Mouse (Mus musculus): ENCODE results near the gene Camsap2. TPM values are rescaled to one million over a fixed set of nuclear protein-coding genes. Genes with fewer than 3 reads are reported as not detected.

The Camsap2 gene
- polyA plus RNA-seq, 1 experiment from 2014 or later: 17.5 TPM

DNA sequence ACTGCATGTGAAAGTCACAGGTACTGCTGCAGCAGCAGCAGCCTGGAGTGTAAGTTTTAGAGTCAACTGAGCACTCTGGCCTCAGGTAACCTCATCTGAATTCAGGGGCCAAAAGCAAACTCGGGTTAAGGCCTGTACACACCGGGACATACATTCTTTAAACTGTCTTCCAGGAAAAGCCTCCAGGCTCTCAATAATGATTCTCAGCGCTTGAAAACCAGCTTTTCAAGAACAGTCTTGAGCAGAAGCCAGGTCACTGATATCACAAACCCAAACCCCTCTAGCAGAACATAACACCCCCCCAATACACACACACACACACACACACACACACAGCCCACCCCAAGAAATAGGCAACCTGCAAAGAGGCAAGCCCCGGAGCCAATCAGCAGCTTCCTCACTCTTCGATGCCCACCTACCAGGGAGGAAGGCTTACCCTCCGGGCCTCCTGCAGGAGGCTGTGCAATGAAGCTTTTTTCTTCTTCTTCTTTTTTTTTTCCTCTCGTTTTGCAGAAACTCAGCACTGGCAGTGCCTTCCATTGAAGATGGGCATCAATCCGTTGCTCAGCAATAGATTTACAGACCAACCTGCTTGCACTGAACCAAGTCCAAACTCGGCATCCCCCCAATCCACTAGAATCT, 113.5 kb downstream of the Camsap2 start:
- no peaks in the 10 kb centered on the region for H3K79me2 ChIP-seq (ENCODE audit: inconsistent target)
- H3K27ac ChIP-seq: no peak overlapping the region
- 15% methylated on average over 6 of the region's 9 CpGs for WGBS (ENCODE audit: missing documents)
- H3K36me3 ChIP-seq (ENCODE audit: inconsistent target): no peaks in the 10 kb centered on the region
- H3K4me3 ChIP-seq (ENCODE audit: inconsistent target): no peak overlapping the region

DNA sequence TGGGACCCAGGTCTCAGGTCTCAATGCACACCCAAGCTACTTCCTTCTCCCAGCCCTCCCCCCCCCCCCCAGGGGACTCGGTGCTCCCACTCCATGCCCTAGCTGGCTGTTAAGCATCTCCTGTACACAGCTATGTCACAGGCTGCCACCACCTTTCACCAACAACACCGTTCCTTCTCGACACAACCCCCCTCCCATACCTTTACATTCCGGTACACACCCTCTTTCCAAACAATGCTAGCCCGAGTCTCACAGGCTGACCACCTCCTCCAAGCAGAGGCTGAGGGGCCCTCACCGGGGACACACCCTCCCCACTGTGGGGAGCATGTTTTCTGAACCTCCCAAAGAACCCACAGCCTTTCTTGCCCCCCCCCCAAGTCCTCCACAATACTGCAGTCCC, 114.3 kb downstream of the Camsap2 start:
- WGBS (ENCODE audit: missing documents): 52% methylated on average over 6 of the region's 6 CpGs
- no peak overlapping the region for H3K27ac ChIP-seq
- H3K4me3 ChIP-seq (ENCODE audit: inconsistent target): no peak overlapping the region
- H3K36me3 ChIP-seq (ENCODE audit: inconsistent target): no peaks in the 10 kb centered on the region
- no peaks in the 10 kb centered on the region for H3K79me2 ChIP-seq (ENCODE audit: inconsistent target)

DNA sequence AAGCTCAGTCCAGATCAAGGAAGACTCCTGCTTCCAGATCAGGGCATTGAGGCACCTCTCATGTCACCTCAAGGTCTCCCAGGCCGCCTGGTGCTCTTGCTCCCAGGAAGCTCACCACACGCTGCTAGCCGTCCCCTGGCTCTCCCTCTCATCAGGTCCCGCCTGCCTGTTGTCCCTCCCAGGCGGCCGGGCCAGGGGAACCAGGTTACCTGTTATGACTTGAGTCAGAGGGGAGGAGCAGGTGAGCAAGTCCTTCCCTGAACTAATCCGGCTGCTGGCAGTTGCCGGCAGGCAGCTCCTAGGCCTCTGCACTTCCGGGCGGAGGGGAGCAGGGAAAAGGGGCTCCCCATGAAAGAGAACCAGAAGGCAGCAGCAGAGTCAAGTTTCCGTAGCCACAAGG, 115.7 kb downstream of the Camsap2 start:
- Histone ChIP-seq H3K4me3 (ENCODE audit: inconsistent target) (no peak overlapping the region), H3K27ac (no peak overlapping the region), H3K36me3 (ENCODE audit: inconsistent target) (no peaks in the 10 kb centered on the region), H3K79me2 (ENCODE audit: inconsistent target) (no peaks in the 10 kb centered on the region)
- 83% methylated on average over 11 of the region's 11 CpGs for WGBS (ENCODE audit: missing documents)

DNA sequence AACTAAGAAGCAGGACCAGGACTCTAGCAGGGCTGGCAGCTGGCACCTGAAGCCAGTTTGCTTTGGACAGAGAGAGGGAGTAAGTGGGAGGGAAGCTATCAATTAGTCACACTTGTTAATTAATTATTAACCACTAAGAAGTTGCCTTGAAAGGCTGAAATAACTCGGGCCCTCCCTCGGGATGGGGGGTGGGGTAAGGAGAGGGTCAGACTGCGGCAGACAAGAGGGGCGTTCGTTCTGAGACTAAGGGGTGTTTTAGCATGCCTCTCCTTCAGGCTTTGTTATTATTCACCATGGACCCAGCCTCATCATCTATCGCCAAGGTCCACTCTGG, 116.9 kb downstream of the Camsap2 start:
- Histone ChIP-seq H3K27ac (no peak overlapping the region), H3K36me3 (ENCODE audit: inconsistent target) (no peaks in the 10 kb centered on the region), H3K4me3 (ENCODE audit: inconsistent target) (no peak overlapping the region), H3K79me2 (ENCODE audit: inconsistent target) (no peaks in the 10 kb centered on the region)
- WGBS (ENCODE audit: missing documents): 91% methylated on average over 6 of the region's 6 CpGs

DNA sequence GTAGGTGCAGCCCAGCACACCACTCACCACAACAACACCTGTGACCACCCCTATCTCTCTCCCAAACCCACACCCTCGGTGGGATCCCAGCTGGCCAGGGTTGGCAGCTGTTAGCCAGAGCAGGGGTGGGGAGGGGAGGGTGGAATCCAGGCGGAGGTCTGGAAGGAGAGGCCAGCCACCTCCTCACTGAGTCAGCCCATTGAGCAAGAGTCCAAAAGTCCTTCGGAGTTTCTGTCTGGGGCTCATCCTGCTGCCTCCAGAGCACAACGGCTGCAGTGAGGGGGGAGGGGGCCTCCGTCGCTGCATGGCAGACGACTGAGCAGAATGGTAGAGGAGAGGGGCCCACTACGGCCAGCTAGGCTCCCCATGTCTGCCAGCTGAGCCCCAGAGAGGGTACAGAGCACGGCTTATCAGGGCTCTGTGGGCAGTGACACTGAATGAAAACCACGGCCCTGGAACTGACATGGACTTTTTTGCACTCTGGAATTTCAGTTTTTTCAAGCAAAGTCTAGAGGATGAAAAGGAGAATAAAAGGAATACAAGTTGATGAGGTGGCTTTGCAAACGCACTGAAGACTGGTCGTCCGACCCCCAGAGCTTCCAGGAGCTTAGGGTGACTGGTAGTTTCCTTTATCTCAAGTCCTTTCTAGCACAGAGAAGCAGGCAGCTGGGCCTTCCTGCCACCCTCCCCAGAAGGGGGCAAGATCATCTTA, 117.4 kb downstream of the Camsap2 start:
- H3K36me3 ChIP-seq (ENCODE audit: inconsistent target): no peaks in the 10 kb centered on the region
- H3K27ac ChIP-seq: no peak overlapping the region
- WGBS (ENCODE audit: missing documents): 81% methylated on average over 13 of the region's 13 CpGs
- H3K4me3 ChIP-seq (ENCODE audit: inconsistent target): no peak overlapping the region
- no peaks in the 10 kb centered on the region for H3K79me2 ChIP-seq (ENCODE audit: inconsistent target)

DNA sequence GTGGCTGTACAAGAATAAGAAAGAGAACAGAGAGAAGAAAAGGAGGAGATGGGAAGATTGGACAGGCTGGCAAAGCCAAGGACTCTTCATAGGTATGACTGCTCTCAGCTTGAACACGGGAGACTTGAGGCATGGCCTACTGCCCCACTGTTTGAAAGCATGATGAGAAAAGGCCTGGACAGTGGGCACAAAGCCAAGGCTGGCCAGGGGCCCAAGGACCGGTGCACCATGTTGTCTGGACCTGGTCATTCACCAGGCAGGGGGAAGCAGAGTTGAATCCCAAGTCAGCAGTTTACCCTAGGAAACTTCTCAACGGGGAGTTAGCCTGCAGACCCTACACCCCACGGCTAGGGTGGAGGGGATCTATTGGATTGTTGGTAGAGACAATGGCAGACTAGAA, 118.0 kb downstream of the Camsap2 start:
- Histone ChIP-seq H3K27ac (no peak overlapping the region), H3K4me3 (ENCODE audit: inconsistent target) (no peak overlapping the region), H3K79me2 (ENCODE audit: inconsistent target) (no peaks in the 10 kb centered on the region), H3K36me3 (ENCODE audit: inconsistent target) (no peaks in the 10 kb centered on the region)
- WGBS (ENCODE audit: missing documents): 92% methylated on average over 4 of the region's 4 CpGs

DNA sequence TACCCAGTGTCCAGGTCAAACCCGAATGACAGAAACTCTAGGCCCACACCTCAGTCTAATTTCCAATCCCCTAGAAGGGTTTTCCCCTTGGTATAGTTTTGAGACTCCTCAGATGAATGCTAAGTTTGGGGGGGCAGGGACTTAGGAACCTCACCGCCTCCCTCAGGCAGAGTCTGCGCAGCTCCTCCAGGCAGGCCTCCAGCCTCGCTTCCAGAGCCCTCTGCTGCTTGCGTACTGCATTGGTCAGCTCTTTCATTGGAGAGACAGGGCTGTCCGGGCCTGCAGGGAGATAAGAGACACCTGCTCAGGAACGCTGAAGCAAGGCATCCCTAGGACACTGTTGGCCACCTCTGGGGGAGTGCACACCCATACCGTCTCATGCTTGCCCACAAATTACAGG, 119.3 kb downstream of the Camsap2 start:
- no peaks in the 10 kb centered on the region for H3K79me2 ChIP-seq (ENCODE audit: inconsistent target)
- H3K36me3 ChIP-seq (ENCODE audit: inconsistent target): no peaks in the 10 kb centered on the region
- H3K4me3 ChIP-seq (ENCODE audit: inconsistent target): no peak overlapping the region
- 92% methylated on average over 8 of the region's 8 CpGs for WGBS (ENCODE audit: missing documents)
- H3K27ac ChIP-seq: no peak overlapping the region

DNA sequence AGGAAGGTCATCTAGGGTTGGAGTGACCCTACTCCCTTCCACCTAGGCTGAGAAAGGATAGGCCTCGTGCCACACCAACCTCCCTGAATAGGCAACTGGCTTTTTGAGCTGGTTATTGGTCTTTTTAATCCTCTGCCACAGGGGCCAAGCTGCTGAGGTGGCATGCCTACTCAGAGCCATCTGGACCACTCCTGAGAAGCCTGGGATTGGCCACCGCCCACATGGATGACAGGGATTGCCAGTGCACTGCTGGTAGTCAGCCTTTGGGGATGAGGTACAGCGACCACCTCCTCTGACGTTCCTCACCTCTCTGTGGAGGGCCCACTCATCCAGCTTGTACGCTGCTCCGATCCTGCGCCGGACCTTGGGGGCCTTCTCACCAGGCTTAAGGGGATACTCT, 120.1 kb downstream of the Camsap2 start:
- H3K27ac ChIP-seq: no peak overlapping the region
- no peaks in the 10 kb centered on the region for H3K79me2 ChIP-seq (ENCODE audit: inconsistent target)
- no peak overlapping the region for H3K4me3 ChIP-seq (ENCODE audit: inconsistent target)
- no peaks in the 10 kb centered on the region for H3K36me3 ChIP-seq (ENCODE audit: inconsistent target)
- WGBS (ENCODE audit: missing documents): 94% methylated on average over 8 of the region's 8 CpGs

DNA sequence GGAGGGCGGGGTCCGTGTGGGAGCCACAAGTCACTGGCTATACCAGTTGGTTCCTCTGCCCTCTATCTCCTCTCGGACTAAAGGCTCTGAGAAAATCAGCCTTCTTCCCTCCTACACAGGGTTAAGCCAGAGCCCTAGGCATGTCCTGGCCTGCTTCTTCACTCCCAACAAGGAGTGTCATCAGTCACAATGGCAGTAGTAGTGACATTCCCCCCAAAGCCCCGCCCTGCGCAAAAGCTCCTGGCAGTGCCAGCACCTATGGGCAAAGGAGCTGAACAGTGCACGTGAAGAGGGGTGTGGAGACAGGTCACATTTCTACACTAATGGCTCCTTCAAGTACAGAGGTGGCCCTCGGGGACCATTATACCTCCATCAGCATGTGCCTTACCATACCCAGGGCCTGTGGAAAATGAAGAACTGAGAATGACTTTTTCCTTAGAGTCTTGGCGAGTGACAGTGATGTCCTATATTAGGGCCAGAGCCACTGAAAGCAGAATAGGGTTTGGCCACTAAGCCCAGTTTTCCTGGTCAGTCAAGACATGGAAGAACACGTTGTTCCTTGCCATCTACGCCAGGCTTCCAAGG, 122.1 kb downstream of the Camsap2 start:
- no peak overlapping the region for H3K27ac ChIP-seq
- WGBS (ENCODE audit: missing documents): 84% methylated on average over 10 of the region's 10 CpGs
- H3K36me3 ChIP-seq (ENCODE audit: inconsistent target): no peaks in the 10 kb centered on the region
- H3K79me2 ChIP-seq (ENCODE audit: inconsistent target): no peaks in the 10 kb centered on the region
- no peak overlapping the region for H3K4me3 ChIP-seq (ENCODE audit: inconsistent target)

DNA sequence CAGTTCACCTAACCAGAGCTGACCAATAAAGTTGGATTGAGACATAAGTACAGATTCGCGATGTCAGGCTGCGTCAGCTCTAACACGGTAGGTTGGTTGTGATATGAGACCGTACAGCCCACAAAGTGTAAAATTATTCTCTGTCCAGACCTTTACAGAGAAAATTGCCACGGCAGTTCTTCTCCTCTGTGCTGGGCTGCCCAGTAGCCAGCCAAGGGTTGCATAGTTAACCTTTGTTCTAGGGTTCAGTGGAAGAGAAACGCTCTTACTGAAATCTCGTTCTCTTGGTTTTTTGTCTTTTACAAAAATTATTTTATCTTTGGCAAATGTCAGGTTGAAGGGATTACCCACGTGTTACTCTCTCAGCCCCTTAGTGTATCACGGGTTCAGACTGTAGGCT, 123.5 kb downstream of the Camsap2 start:
- Histone ChIP-seq H3K27ac (no peak overlapping the region), H3K79me2 (ENCODE audit: inconsistent target) (no peaks in the 10 kb centered on the region), H3K36me3 (ENCODE audit: inconsistent target) (no peaks in the 10 kb centered on the region), H3K4me3 (ENCODE audit: inconsistent target) (no peak overlapping the region)
- WGBS (ENCODE audit: missing documents): 88% methylated on average over 10 of the region's 10 CpGs

DNA sequence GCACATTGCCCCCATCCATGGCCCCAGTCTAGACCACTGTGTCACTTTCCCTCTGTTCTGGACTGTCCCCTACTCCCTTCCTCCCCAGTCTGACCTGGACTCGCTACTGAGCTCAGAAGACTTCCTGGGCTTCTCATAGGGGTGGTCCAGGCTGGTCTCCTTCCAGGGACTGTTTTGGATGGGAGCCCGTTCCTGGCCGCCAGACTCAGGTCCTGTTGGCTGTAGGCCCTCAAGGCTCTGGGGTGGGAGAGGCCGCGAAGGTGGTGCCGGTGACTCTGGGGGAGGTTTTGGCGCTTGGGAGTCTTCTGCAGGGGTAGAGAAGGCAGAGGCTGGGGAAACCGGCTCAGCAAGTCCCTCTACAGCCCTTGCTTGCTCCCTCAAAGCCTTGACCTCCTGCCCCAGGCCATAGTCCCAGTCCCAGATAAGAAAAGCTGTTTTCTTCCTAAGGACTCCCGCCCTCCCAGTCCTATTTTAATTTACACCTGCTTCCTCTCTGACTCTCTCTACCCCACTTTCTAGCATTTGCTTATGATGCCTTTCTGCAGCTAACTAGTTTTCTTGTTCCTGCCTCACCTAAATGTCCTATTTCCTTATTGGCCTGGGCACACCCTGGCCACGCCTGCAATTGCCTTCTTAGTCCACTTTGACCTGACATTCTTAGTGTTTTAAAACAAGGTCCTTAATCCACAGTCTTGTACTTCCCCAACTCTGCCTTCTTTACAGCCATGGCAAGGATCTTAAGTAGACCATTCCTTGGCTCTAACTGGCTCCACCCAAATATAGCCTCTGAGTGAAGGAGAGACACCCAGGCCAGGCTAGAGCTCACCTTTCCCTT, 125.7 kb downstream of the Camsap2 start:
- H3K27ac ChIP-seq: no peak overlapping the region
- no peaks in the 10 kb centered on the region for H3K79me2 ChIP-seq (ENCODE audit: inconsistent target)
- H3K36me3 ChIP-seq (ENCODE audit: inconsistent target): no peaks in the 10 kb centered on the region
- no peak overlapping the region for H3K4me3 ChIP-seq (ENCODE audit: inconsistent target)
- WGBS (ENCODE audit: missing documents): 84% methylated on average over 10 of the region's 10 CpGs

Other genes starting within 250 kb of the Camsap2 start
- 7.3 to 9.8 TPM (median 9.5 TPM) in 3 replicates for gene Kif21b, start 214.7 kb downstream of the Camsap2 start, polyA plus RNA-seq (2018)
- gene Mroh3, start 133.3 kb downstream of the Camsap2 start, polyA plus RNA-seq (2018): not detected in 3 replicates
- gene Inava, start 111.8 kb downstream of the Camsap2 start, polyA plus RNA-seq (2018): not detected in 3 replicates
- not detected in 3 replicates for gene Gpr25, start 85.2 kb downstream of the Camsap2 start, polyA plus RNA-seq (2018)
- gene Ddx59, start 69.2 kb upstream of the Camsap2 start, polyA plus RNA-seq (2018): 4.3 to 8.4 TPM (median 8.0 TPM) in 3 replicates
- gene Kif14, start 120.2 kb upstream of the Camsap2 start, polyA plus RNA-seq (2018): 0.08 to 0.84 TPM (median 0.79 TPM) in 3 replicates

All from macrophage (primary cell).